Mouse (Mus musculus) liver, embryonic 16.5 days (tissue): ENCODE results near the gene Tex29. TPM values are rescaled to one million over a fixed set of nuclear protein-coding genes. Genes with fewer than 3 reads are reported as not detected.

Experiments used
- ATAC-seq: fragments of 200-750 bp; cut with Nextera tagmentation; 2 replicates; pipeline ENCODE4 v1.8.0; 2017; ENCODE audit warnings: low read depth, mild to moderate bottlenecking, moderate number of reproducible peaks, moderate library complexity
- H3K27ac ChIP-seq: fragments of 300-500 bp; sonication (generic); 2 replicates; pipeline ENCODE4 v1.5.1; 2014; ENCODE audit warnings: mild to moderate bottlenecking, low read length
- H3K27me3 ChIP-seq: fragments of 300-500 bp; sonication (generic); 2 replicates; pipeline ENCODE4 v1.6.1; 2014; ENCODE audit warnings: low read depth, low read length, mixed read lengths; ENCODE audit not compliant: control insufficient read depth, insufficient read depth
- H3K36me3 ChIP-seq: fragments of 300-500 bp; sonication (generic); 2 replicates; pipeline ENCODE4 v1.6.1; 2014; ENCODE audit warnings: mild to moderate bottlenecking; ENCODE audit not compliant: control insufficient read depth, insufficient read depth
- H3K4me1 ChIP-seq: fragments of 300-500 bp; sonication (generic); 2 replicates; pipeline ENCODE4 v1.6.1; 2014; ENCODE audit warnings: low read depth, low read length, mixed read lengths; ENCODE audit not compliant: control insufficient read depth
- H3K4me2 ChIP-seq: fragments of 300-500 bp; sonication (generic); 2 replicates; pipeline ENCODE4 v1.6.1; 2014; ENCODE audit warnings: low read depth, low read length, mixed read lengths
- H3K4me3 ChIP-seq: fragments of 300-500 bp; sonication (generic); 2 replicates; pipeline ENCODE4 v1.5.1; 2014; ENCODE audit warnings: low read depth, mild to moderate bottlenecking, low read length
- H3K9ac ChIP-seq: fragments of 300-500 bp; sonication (generic); 2 replicates; pipeline ENCODE4 v1.6.1; 2014; ENCODE audit warnings: low read depth, low read length
- H3K9me3 ChIP-seq: fragments of 300-500 bp; sonication (generic); replicated peaks from 2 replicates; pipeline ENCODE4 v1.6.1; 2016; ENCODE audit warnings: low read length; ENCODE audit not compliant: control insufficient read depth
- WGBS: fragments of 180-500 bp; shearing (Covaris S2); extraction: QIAGEN DNeasy Blood & Tissue Kit; methylation state at CpG from one replicate; pipeline ENCODE4 v1.1.7; 2014; ENCODE audit not compliant: insufficient replicate concordance; 5-methylcytosine and 5-hydroxymethylcytosine counted together
- polyA plus RNA-seq: library from polyadenylated mRNA; unstranded; fragments of >200 nt; fragmentation: Nextera tagmentation; extraction: Ambion mirVana; gene quantifications from 2 replicates; pipeline ENCODE4 v1.2.1, GENCODE M21; 2015

The Tex29 gene
- not detected in 2 replicates for polyA plus RNA-seq

GRCm38 (mm10) chr8:11840174-11840573, at the start of gene Tex29:
Gene Tex29 (plus strand): TSS chr8:11840474.
- no peak for ATAC-seq
- Histone ChIP-seq H3K9ac (no peak within 1 kb of the TSS), H3K27ac (no peak within 1 kb of the TSS), H3K27me3 (no peaks in the 10 kb centered on the region), H3K9me3 (no peaks in the 10 kb centered on the region), H3K4me2 (no peak within 1 kb of the TSS), H3K4me1 (no peaks in the 10 kb centered on the region), H3K4me3 (no peak within 1 kb of the TSS), H3K36me3 (0 out of 2 replicates have a peak, but pooled peaks cover under 1% of the 10 kb centered on the region)
- WGBS, result 60% methylated on average over 5 of the region's 5 CpGs

- no peaks in the 10 kb centered on the region for H3K27me3 ChIP-seq
- no peak overlapping the region for H3K9ac ChIP-seq
- no peaks in the 10 kb centered on the region for H3K9me3 ChIP-seq
- H3K4me1 ChIP-seq, result no peaks in the 10 kb centered on the region
- ATAC-seq, result no peak
- no peak overlapping the region for H3K4me3 ChIP-seq
- H3K4me2 ChIP-seq, result no peak overlapping the region
- H3K36me3 ChIP-seq, result no peaks in the 10 kb centered on the region
- H3K27ac ChIP-seq, result no peak overlapping the region
These were observed 45.3 kb upstream of the Tex29 start for GRCm38 (mm10) chr8:11794956-11795355.

GRCm38 (mm10) chr8:11797128-11797527, 43.1 kb upstream of the Tex29 start:
- Histone ChIP-seq H3K4me3 (no peak overlapping the region), H3K9ac (no peak overlapping the region), H3K36me3 (no peaks in the 10 kb centered on the region), H3K9me3 (no peaks in the 10 kb centered on the region), H3K27me3 (no peaks in the 10 kb centered on the region), H3K4me2 (no peak overlapping the region), H3K4me1 (no peaks in the 10 kb centered on the region), H3K27ac (no peak overlapping the region)
- WGBS, result 75% methylated on average over 8 of the region's 8 CpGs
- ATAC-seq, result no peak

GRCm38 (mm10) chr8:11797729-11798479, 42.4 kb upstream of the Tex29 start:
- H3K4me1 ChIP-seq, result no peaks in the 10 kb centered on the region
- H3K4me2 ChIP-seq, result no peak overlapping the region
- WGBS, result 71% methylated on average over 14 of the region's 14 CpGs
- no peaks in the 10 kb centered on the region for H3K9me3 ChIP-seq
- no peak overlapping the region for H3K27ac ChIP-seq
- H3K4me3 ChIP-seq, result no peak overlapping the region
- no peaks in the 10 kb centered on the region for H3K27me3 ChIP-seq
- no peak overlapping the region for H3K9ac ChIP-seq
- ATAC-seq, result no peak
- no peaks in the 10 kb centered on the region for H3K36me3 ChIP-seq

- no peak overlapping the region for H3K9ac ChIP-seq
- no peaks in the 10 kb centered on the region for H3K4me1 ChIP-seq
- no peaks in the 10 kb centered on the region for H3K27me3 ChIP-seq
- ATAC-seq, result no peak
- H3K36me3 ChIP-seq, result no peaks in the 10 kb centered on the region
- no peaks in the 10 kb centered on the region for H3K9me3 ChIP-seq
- WGBS, result 67% methylated on average over 4 of the region's 4 CpGs
- no peak overlapping the region for H3K4me2 ChIP-seq
- no peak overlapping the region for H3K4me3 ChIP-seq
- H3K27ac ChIP-seq, result no peak overlapping the region
These were observed 41.8 kb upstream of the Tex29 start for GRCm38 (mm10) chr8:11798480-11798867.

GRCm38 (mm10) chr8:11799098-11799497, 41.2 kb upstream of the Tex29 start:
- Histone ChIP-seq H3K27me3 (no peaks in the 10 kb centered on the region), H3K4me2 (no peak overlapping the region), H3K36me3 (no peaks in the 10 kb centered on the region), H3K9me3 (no peaks in the 10 kb centered on the region), H3K4me3 (no peak overlapping the region), H3K4me1 (no peaks in the 10 kb centered on the region), H3K27ac (no peak overlapping the region), H3K9ac (no peak overlapping the region)
- no peak for ATAC-seq
- WGBS, result 77% methylated on average over 3 of the region's 3 CpGs

- no peaks in the 10 kb centered on the region for H3K36me3 ChIP-seq
- H3K9ac ChIP-seq, result no peak overlapping the region
- H3K27ac ChIP-seq, result no peak overlapping the region
- no peaks in the 10 kb centered on the region for H3K4me1 ChIP-seq
- no peak for ATAC-seq
- no peak overlapping the region for H3K4me3 ChIP-seq
- H3K9me3 ChIP-seq, result no peaks in the 10 kb centered on the region
- WGBS, result 70% methylated on average over 7 of the region's 7 CpGs
- no peak overlapping the region for H3K4me2 ChIP-seq
- H3K27me3 ChIP-seq, result no peaks in the 10 kb centered on the region
These were observed 39.8 kb upstream of the Tex29 start for GRCm38 (mm10) chr8:11800481-11800880.

GRCm38 (mm10) chr8:11801571-11801970, 38.7 kb upstream of the Tex29 start:
- Histone ChIP-seq H3K4me1 (no peaks in the 10 kb centered on the region), H3K4me2 (no peak overlapping the region), H3K27me3 (no peaks in the 10 kb centered on the region), H3K4me3 (no peak overlapping the region), H3K9me3 (no peaks in the 10 kb centered on the region), H3K9ac (no peak overlapping the region), H3K36me3 (no peaks in the 10 kb centered on the region), H3K27ac (no peak overlapping the region)
- ATAC-seq, result no peak
- WGBS, result 74% methylated on average over 8 of the region's 8 CpGs

- Histone ChIP-seq H3K4me3 (no peak overlapping the region), H3K9ac (no peak overlapping the region), H3K27me3 (no peaks in the 10 kb centered on the region), H3K4me2 (no peak overlapping the region), H3K36me3 (peaks cover 8% of the 10 kb centered on the region), H3K9me3 (no peaks in the 10 kb centered on the region), H3K4me1 (no peaks in the 10 kb centered on the region), H3K27ac (no peak overlapping the region)
- 75% methylated on average over 4 of the region's 4 CpGs for WGBS
- no peak for ATAC-seq
These were observed 35.4 kb upstream of the Tex29 start for GRCm38 (mm10) chr8:11804914-11805313.
